Comparison of ENCODE assay signal across 8 mouse cellular contexts in genomic region chr11:32693431-32694141, GRCm38 (mm10). TPM values are rescaled to one million over a fixed set of nuclear protein-coding genes. Genes with fewer than 3 reads are reported as not detected.
DNase-seq lines count a peak whose midpoint lies in the region; ATAC-seq and TF ChIP-seq lines count a peak whose summit lies in the region.

No protein-coding gene starts in this region.

- H3K9me3 ChIP-seq in heart, embryonic 12.5 days (replicated peaks), result no peaks in the 10 kb centered on the region
- no peaks in the 10 kb centered on the region for H3K9me3 ChIP-seq in neural tube, embryonic 13.5 days
- no peaks in the 10 kb centered on the region for H3K9me3 ChIP-seq in forebrain, postnatal 0 days (ENCODE audit: low read length)

- no peak overlapping the region for H3K27ac ChIP-seq in heart, embryonic 12.5 days (ENCODE audit: poor library complexity, severe bottlenecking)
- peak overlapping the region; percentile 54; the same call in 1 of the 2 replicates for H3K27ac ChIP-seq in neural tube, embryonic 13.5 days (replicated peaks)
- no peak overlapping the region for H3K27ac ChIP-seq in forebrain, postnatal 0 days (ENCODE audit: low read depth, low read length)
- H3K27ac ChIP-seq in small intestine, adult 2 months (ENCODE audit: insufficient read depth, low read depth, low read length), result no peak overlapping the region

- H3K9ac ChIP-seq in heart, embryonic 12.5 days, result no peak overlapping the region
- H3K9ac ChIP-seq in neural tube, embryonic 13.5 days, result no peak overlapping the region
- H3K9ac ChIP-seq in forebrain, postnatal 0 days, result no peak overlapping the region

- peaks cover 50% of the 10 kb centered on the region for H3K4me1 ChIP-seq in heart, embryonic 12.5 days (replicated peaks)
- peaks cover 37% of the 10 kb centered on the region for H3K4me1 ChIP-seq in neural tube, embryonic 13.5 days (replicated peaks)
- no peaks in the 10 kb centered on the region for H3K4me1 ChIP-seq in forebrain, postnatal 0 days (ENCODE audit: insufficient read depth)
- peaks cover 6% of the 10 kb centered on the region for H3K4me1 ChIP-seq in small intestine, adult 2 months (ENCODE audit: control insufficient read depth, insufficient read depth, insufficient read length, low read length)

- no peak for TF ChIP-seq POLR2A in small intestine, adult 2 months (IDR thresholded peaks at IDR 0.05; ENCODE audit: low read depth, low read length)

- no peaks in the 10 kb centered on the region for H3K27me3 ChIP-seq in heart, embryonic 12.5 days (replicated peaks)
- no peaks in the 10 kb centered on the region for H3K27me3 ChIP-seq in neural tube, embryonic 13.5 days
- H3K27me3 ChIP-seq in forebrain, postnatal 0 days (ENCODE audit: insufficient read depth, low read length), result no peaks in the 10 kb centered on the region
- no peaks in the 10 kb centered on the region for H3K27me3 ChIP-seq in small intestine, adult 2 months (ENCODE audit: control insufficient read depth, insufficient read depth, low read length)

- whole genome bisulfite sequencing in heart, embryonic 12.5 days, result 62% methylated on average over 7 of the region's 7 CpGs
- 51% methylated on average over 7 of the region's 7 CpGs for WGBS in neural tube, embryonic 13.5 days
- 46% methylated on average over 7 of the region's 7 CpGs for WGBS in forebrain, postnatal 0 days
- 14% methylated on average over 7 of the region's 7 CpGs for WGBS in small intestine, adult 2 months

- H3K4me2 ChIP-seq in heart, embryonic 12.5 days, result no peak overlapping the region
- H3K4me2 ChIP-seq in neural tube, embryonic 13.5 days, result no peak overlapping the region
- H3K4me2 ChIP-seq in forebrain, postnatal 0 days (ENCODE audit: low read depth), result no peak overlapping the region

- peak; percentile 57 for TF ChIP-seq CTCF in forebrain, postnatal 0 days (IDR thresholded peaks at IDR 0.05; ENCODE audit: low read depth)
- 0 out of 2 replicates have a peak, but pooled peaks have one; percentile 6 for TF ChIP-seq CTCF in small intestine, adult 2 months (IDR thresholded peaks at IDR 0.05; ENCODE audit: extremely low read depth, insufficient read length, insufficient replicate concordance, low read depth, low read length)

- no peak overlapping the region for H3K4me3 ChIP-seq in heart, embryonic 12.5 days
- no peak overlapping the region for H3K4me3 ChIP-seq in neural tube, embryonic 13.5 days
- no peak overlapping the region for H3K4me3 ChIP-seq in forebrain, postnatal 0 days (ENCODE audit: low read depth, low read length)
- H3K4me3 ChIP-seq in small intestine, adult 2 months (ENCODE audit: low read depth, low read length), result no peak overlapping the region

- no peaks in the 10 kb centered on the region for H3K36me3 ChIP-seq in heart, embryonic 12.5 days
- H3K36me3 ChIP-seq in neural tube, embryonic 13.5 days, result no peaks in the 10 kb centered on the region
- no peaks in the 10 kb centered on the region for H3K36me3 ChIP-seq in forebrain, postnatal 0 days (ENCODE audit: insufficient read depth)
- no peaks in the 10 kb centered on the region for H3K36me3 ChIP-seq in small intestine, adult 2 months (ENCODE audit: control insufficient read depth, insufficient read depth, low read length)

- peak; percentile 92 for DNase-seq in heart, adult 11 months
- no peak for DNase-seq in neural tube, embryonic 10.5 days (ENCODE audit: extremely low spot score, low spot score)
- DNase-seq in forebrain, postnatal 0 days, result peak; percentile 29
- no peak for DNase-seq in spleen, adult 18-20 months
- DNase-seq in yolk sac, embryonic 10.5 days (ENCODE audit: low spot score), result no peak

- ATAC-seq in heart, embryonic 12.5 days (ENCODE audit: insufficient number of reproducible peaks, low FRiP score), result no peak
- ATAC-seq in neural tube, embryonic 13.5 days (ENCODE audit: low read depth), result peak; percentile 51; the same call in 1 of the 2 replicates
- peak; percentile 42; the same call in 1 of the 2 replicates for ATAC-seq in forebrain, postnatal 0 days

RNA-seq across cellular contexts. Expression of gene Fbxw11, which starts 51.1 kb away (rescaled TPM):
- polyA plus RNA-seq in heart, embryonic 12.5 days (2016; fragmentation: Nextera tagmentation; extraction: Ambion mirVana), result 76.0 and 79.2 TPM in 2 replicates
- 106 and 119 TPM in 2 replicates for polyA plus RNA-seq in neural tube, embryonic 13.5 days (2015; fragmentation: Nextera tagmentation; extraction: Ambion mirVana)
- total RNA-seq in forebrain, postnatal 0 days (2014; rRNA removed), result 147 and 161 TPM in 2 replicates
- 85.9 and 110 TPM in 2 replicates for polyA plus RNA-seq in forebrain, postnatal 0 days (2015; fragmentation: Nextera tagmentation; extraction: Ambion mirVana)
- polyA plus RNA-seq in small intestine, adult 2 months (2012; rRNA removed), result 17.3 and 29.8 TPM in 2 replicates

Comparison
In these comparisons a context has a peak if more than half of its experiments do, and no peak if none do; other contexts are left out.
1. DNase-seq: peak in heart, adult 11 months (single experiment) and forebrain, postnatal 0 days (single experiment); none in neural tube, embryonic 10.5 days (single experiment), spleen, adult 18-20 months (0 of 2) and yolk sac, embryonic 10.5 days (single experiment).